Mouse (Mus musculus): Measurements from ENCODE around the gene Fat1. TPM values are rescaled to one million over a fixed set of nuclear protein-coding genes. Genes with fewer than 3 reads are reported as not detected.
"Not testable (repeated sequence)": the region's sequence is repeated elsewhere in the genome, so short reads cannot be mapped to it uniquely, and the experiment has no call there.

The Fat1 gene
- polyA plus RNA-seq, 1 experiment from 2014 or later, result 10.4 TPM

GRCm38 (mm10) chr8:45060083-45060482 lies 124.8 kb downstream of the Fat1 start:
- Histone ChIP-seq H3K36me3 (ENCODE audit: control insufficient read depth, insufficient read depth) (peaks cover 6% of the 10 kb centered on the region; the same call in 1 of the 2 replicates), H3K4me1 (ENCODE audit: control insufficient read depth, insufficient read depth, low read length) (no peaks in the 10 kb centered on the region; the same call in 1 of the 2 replicates), H3K4me2 (ENCODE audit: low read depth, low read length) (no peak overlapping the region), H3K9ac (ENCODE audit: low read length) (no peak overlapping the region), H3K27me3 (ENCODE audit: control insufficient read depth, insufficient read depth, low read length) (no peaks in the 10 kb centered on the region), H3K9me3 (replicated peaks; ENCODE audit: control insufficient read depth, low read length) (peaks cover 3% of the 10 kb centered on the region; the same call in 1 of the 2 replicates), H3K4me3 (ENCODE audit: low read length) (no peak overlapping the region), H3K27ac (ENCODE audit: low read length) (no peak overlapping the region)
- WGBS, result 85% methylated on average over 2 of the region's 2 CpGs
- no peak for ATAC-seq (replicated peaks; ENCODE audit: extremely low read depth, insufficient read depth, low FRiP score)

- H3K36me3 ChIP-seq (ENCODE audit: control insufficient read depth, insufficient read depth), result no peaks in the 10 kb centered on the region
- no peak for ATAC-seq (replicated peaks; ENCODE audit: extremely low read depth, insufficient read depth, low FRiP score)
- H3K4me3 ChIP-seq (ENCODE audit: low read length), result no peak overlapping the region
- H3K4me1 ChIP-seq (ENCODE audit: control insufficient read depth, insufficient read depth, low read length), result no peaks in the 10 kb centered on the region; the same call in 1 of the 2 replicates
- no peaks in the 10 kb centered on the region for H3K9me3 ChIP-seq (replicated peaks; ENCODE audit: control insufficient read depth, low read length)
- H3K4me2 ChIP-seq (ENCODE audit: low read depth, low read length), result no peak overlapping the region
- H3K27me3 ChIP-seq (ENCODE audit: control insufficient read depth, insufficient read depth, low read length), result no peaks in the 10 kb centered on the region
- no peak overlapping the region for H3K27ac ChIP-seq (ENCODE audit: low read length)
- WGBS, result 88% methylated on average over 11 of the region's 11 CpGs
- H3K9ac ChIP-seq (ENCODE audit: low read length), result no peak overlapping the region
Measured at GRCm38 (mm10) chr8:45062311-45062710, 127.1 kb downstream of the Fat1 start.

GRCm38 (mm10) chr8:45062982-45063924 lies 128.0 kb downstream of the Fat1 start:
- no peak overlapping the region for H3K4me2 ChIP-seq (ENCODE audit: low read depth, low read length)
- ATAC-seq (replicated peaks; ENCODE audit: extremely low read depth, insufficient read depth, low FRiP score), result no peak
- H3K27me3 ChIP-seq (ENCODE audit: control insufficient read depth, insufficient read depth, low read length), result no peaks in the 10 kb centered on the region
- H3K4me3 ChIP-seq (ENCODE audit: low read length), result no peak overlapping the region
- H3K9me3 ChIP-seq (replicated peaks; ENCODE audit: control insufficient read depth, low read length), result no peaks in the 10 kb centered on the region
- no peaks in the 10 kb centered on the region; the same call in 1 of the 2 replicates for H3K4me1 ChIP-seq (ENCODE audit: control insufficient read depth, insufficient read depth, low read length)
- H3K27ac ChIP-seq (ENCODE audit: low read length), result no peak overlapping the region
- 70% methylated on average over 25 of the region's 25 CpGs for WGBS
- no peak overlapping the region for H3K9ac ChIP-seq (ENCODE audit: low read length)
- no peaks in the 10 kb centered on the region for H3K36me3 ChIP-seq (ENCODE audit: control insufficient read depth, insufficient read depth)

GRCm38 (mm10) chr8:45064197-45064869 lies 129.1 kb downstream of the Fat1 start:
- no peak overlapping the region for H3K4me3 ChIP-seq (ENCODE audit: low read length)
- WGBS, result 44% methylated on average over 8 of the region's 8 CpGs
- no peaks in the 10 kb centered on the region for H3K36me3 ChIP-seq (ENCODE audit: control insufficient read depth, insufficient read depth)
- H3K9ac ChIP-seq (ENCODE audit: low read length), result no peak overlapping the region
- no peaks in the 10 kb centered on the region for H3K9me3 ChIP-seq (replicated peaks; ENCODE audit: control insufficient read depth, low read length)
- peaks cover 4% of the 10 kb centered on the region; the same call in 1 of the 2 replicates for H3K27me3 ChIP-seq (ENCODE audit: control insufficient read depth, insufficient read depth, low read length)
- H3K4me1 ChIP-seq (ENCODE audit: control insufficient read depth, insufficient read depth, low read length), result no peaks in the 10 kb centered on the region; the same call in 1 of the 2 replicates
- H3K27ac ChIP-seq (ENCODE audit: low read length), result no peak overlapping the region
- no peak overlapping the region for H3K4me2 ChIP-seq (ENCODE audit: low read depth, low read length)
- ATAC-seq (replicated peaks; ENCODE audit: extremely low read depth, insufficient read depth, low FRiP score), result peak; percentile 11; the same call in 1 of the 2 replicates

- H3K27me3 ChIP-seq (ENCODE audit: control insufficient read depth, insufficient read depth, low read length), result peaks cover 10% of the 10 kb centered on the region; the same call in 1 of the 2 replicates
- not testable (repeated sequence) for H3K4me2 ChIP-seq (ENCODE audit: low read depth, low read length); H3K36me3 ChIP-seq (ENCODE audit: control insufficient read depth, insufficient read depth); H3K27ac ChIP-seq (ENCODE audit: low read length); H3K9ac ChIP-seq (ENCODE audit: low read length); ATAC-seq (replicated peaks; ENCODE audit: extremely low read depth, insufficient read depth, low FRiP score); H3K4me3 ChIP-seq (ENCODE audit: low read length); H3K4me1 ChIP-seq (ENCODE audit: control insufficient read depth, insufficient read depth, low read length); H3K9me3 ChIP-seq (replicated peaks; ENCODE audit: control insufficient read depth, low read length)
- 100% methylated on average over 1 of the region's 1 CpGs for WGBS
Measured at GRCm38 (mm10) chr8:45065391-45065790, 130.1 kb downstream of the Fat1 start.

GRCm38 (mm10) chr8:45068759-45069386 lies 133.6 kb downstream of the Fat1 start, which contains the start of gene Mtnr1a:
TSS of gene Mtnr1a (plus strand) at chr8:45069137.
- no peak within 1 kb of the TSS for H3K27ac ChIP-seq (ENCODE audit: low read length)
- peak within 1 kb of the TSS; percentile 68 for H3K4me2 ChIP-seq (ENCODE audit: low read depth, low read length)
- peak; percentile 84 for ATAC-seq (replicated peaks; ENCODE audit: extremely low read depth, insufficient read depth, low FRiP score)
- WGBS, result 5% methylated on average over 29 of the region's 29 CpGs
- peaks cover 14% of the 10 kb centered on the region; the same call in 1 of the 2 replicates for H3K27me3 ChIP-seq (ENCODE audit: control insufficient read depth, insufficient read depth, low read length)
- H3K9ac ChIP-seq (ENCODE audit: low read length), result peak within 1 kb of the TSS; percentile 47; the same call in 1 of the 2 replicates
- H3K36me3 ChIP-seq (ENCODE audit: control insufficient read depth, insufficient read depth), result no peaks in the 10 kb centered on the region
- no peaks in the 10 kb centered on the region for H3K4me1 ChIP-seq (ENCODE audit: control insufficient read depth, insufficient read depth, low read length)
- H3K4me3 ChIP-seq (ENCODE audit: low read length), result peak within 1 kb of the TSS; percentile 42
- no peaks in the 10 kb centered on the region for H3K9me3 ChIP-seq (replicated peaks; ENCODE audit: control insufficient read depth, low read length)

GRCm38 (mm10) chr8:45070949-45071348 lies 135.7 kb downstream of the Fat1 start:
- Histone ChIP-seq H3K4me1 (ENCODE audit: control insufficient read depth, insufficient read depth, low read length) (no peaks in the 10 kb centered on the region), H3K4me2 (ENCODE audit: low read depth, low read length) (no peak overlapping the region), H3K4me3 (ENCODE audit: low read length) (no peak overlapping the region), H3K36me3 (ENCODE audit: control insufficient read depth, insufficient read depth) (no peaks in the 10 kb centered on the region), H3K27ac (ENCODE audit: low read length) (no peak overlapping the region), H3K9me3 (replicated peaks; ENCODE audit: control insufficient read depth, low read length) (0 out of 2 replicates have a peak, but pooled peaks cover 2% of the 10 kb centered on the region), H3K27me3 (ENCODE audit: control insufficient read depth, insufficient read depth, low read length) (peaks cover 14% of the 10 kb centered on the region; the same call in 1 of the 2 replicates), H3K9ac (ENCODE audit: low read length) (no peak overlapping the region)
- no peak for ATAC-seq (replicated peaks; ENCODE audit: extremely low read depth, insufficient read depth, low FRiP score)
- WGBS, result 84% methylated on average over 8 of the region's 8 CpGs

- no peaks in the 10 kb centered on the region for H3K36me3 ChIP-seq (ENCODE audit: control insufficient read depth, insufficient read depth)
- no peak overlapping the region for H3K4me3 ChIP-seq (ENCODE audit: low read length)
- no peaks in the 10 kb centered on the region for H3K9me3 ChIP-seq (replicated peaks; ENCODE audit: control insufficient read depth, low read length)
- no peak overlapping the region for H3K27ac ChIP-seq (ENCODE audit: low read length)
- ATAC-seq (replicated peaks; ENCODE audit: extremely low read depth, insufficient read depth, low FRiP score), result no peak
- 75% methylated on average over 3 of the region's 3 CpGs for WGBS
- H3K4me2 ChIP-seq (ENCODE audit: low read depth, low read length), result no peak overlapping the region
- no peak overlapping the region for H3K9ac ChIP-seq (ENCODE audit: low read length)
- H3K4me1 ChIP-seq (ENCODE audit: control insufficient read depth, insufficient read depth, low read length), result no peaks in the 10 kb centered on the region
- H3K27me3 ChIP-seq (ENCODE audit: control insufficient read depth, insufficient read depth, low read length), result no peaks in the 10 kb centered on the region
Measured at GRCm38 (mm10) chr8:45080850-45081249, 145.6 kb downstream of the Fat1 start.
